Mouse (Mus musculus): ENCODE results near the gene Lhfpl4. TPM values are rescaled to one million over a fixed set of nuclear protein-coding genes. Genes with fewer than 3 reads are reported as not detected.
A peak's percentile ranks its signal among the peaks of the same experiment; 100 is the strongest.

Gene Lhfpl4
- total and polyA plus RNA-seq, 3 experiments: 0.18 to 0.41 (median 0.23) TPM

GRCm38 (mm10) chr6:113166661-113167251, 28.4 kb downstream of the Lhfpl4 start:
- no peak overlapping the region; the same call in 1 of the 2 replicates for H3K27ac ChIP-seq
- no peak overlapping the region for H3K9ac ChIP-seq (ENCODE audit: low read depth, low read length)
- no peaks in the 10 kb centered on the region for H3K79me2 ChIP-seq (replicated peaks; ENCODE audit: control insufficient read depth, insufficient read depth, low read length)
- DNase-seq: peak; percentile 39 to 69
- no peaks in the 10 kb centered on the region for H3K36me3 ChIP-seq (ENCODE audit: control insufficient read depth, insufficient read depth, low read length)
- H3K4me3 ChIP-seq: no peak overlapping the region
- TF ChIP-seq POLR2A (IDR thresholded peaks at IDR 0.05; ENCODE audit: insufficient read depth, low read depth, low read length): no peak
- no peak for TF ChIP-seq EP300 (IDR thresholded peaks at IDR 0.05; ENCODE audit: insufficient read depth, low read depth, low read length)
- TF ChIP-seq CTCF (IDR thresholded peaks at IDR 0.05): no peak
- WGBS: 33% methylated on average over 17 of the region's 17 CpGs
- H3K27me3 ChIP-seq (ENCODE audit: control insufficient read depth, insufficient read depth, low read length): no peaks in the 10 kb centered on the region
- no peaks in the 10 kb centered on the region for H3K4me1 ChIP-seq (ENCODE audit: control insufficient read depth, insufficient read depth, low read length)
- intact Hi-C loops (cut with DNase I): no loop called here

GRCm38 (mm10) chr6:113163513-113163912, 31.7 kb downstream of the Lhfpl4 start:
- Histone ChIP-seq H3K27me3 (ENCODE audit: control insufficient read depth, insufficient read depth, low read length) (no peaks in the 10 kb centered on the region), H3K27ac (no peak overlapping the region), H3K4me1 (ENCODE audit: control insufficient read depth, insufficient read depth, low read length) (no peaks in the 10 kb centered on the region), H3K36me3 (ENCODE audit: control insufficient read depth, insufficient read depth, low read length) (no peaks in the 10 kb centered on the region), H3K4me3 (no peak overlapping the region), H3K9ac (ENCODE audit: low read depth, low read length) (no peak overlapping the region), H3K79me2 (replicated peaks; ENCODE audit: control insufficient read depth, insufficient read depth, low read length) (no peaks in the 10 kb centered on the region)
- DNase-seq: no peak
- intact Hi-C loops (cut with DNase I): no loop called here
- no peak for TF ChIP-seq EP300 (IDR thresholded peaks at IDR 0.05; ENCODE audit: insufficient read depth, low read depth, low read length)
- no peak for TF ChIP-seq POLR2A (IDR thresholded peaks at IDR 0.05; ENCODE audit: insufficient read depth, low read depth, low read length)
- no peak for TF ChIP-seq CTCF (IDR thresholded peaks at IDR 0.05)

GRCm38 (mm10) chr6:113161982-113162381, 33.2 kb downstream of the Lhfpl4 start:
- Histone ChIP-seq H3K4me3 (no peak overlapping the region), H3K27ac (no peak overlapping the region), H3K36me3 (ENCODE audit: control insufficient read depth, insufficient read depth, low read length) (no peaks in the 10 kb centered on the region), H3K27me3 (ENCODE audit: control insufficient read depth, insufficient read depth, low read length) (no peaks in the 10 kb centered on the region), H3K79me2 (replicated peaks; ENCODE audit: control insufficient read depth, insufficient read depth, low read length) (no peaks in the 10 kb centered on the region), H3K4me1 (ENCODE audit: control insufficient read depth, insufficient read depth, low read length) (no peaks in the 10 kb centered on the region), H3K9ac (ENCODE audit: low read depth, low read length) (no peak overlapping the region)
- 90% methylated on average over 1 of the region's 1 CpGs for WGBS
- no peak for TF ChIP-seq CTCF (IDR thresholded peaks at IDR 0.05)
- TF ChIP-seq EP300 (IDR thresholded peaks at IDR 0.05; ENCODE audit: insufficient read depth, low read depth, low read length): no peak
- TF ChIP-seq POLR2A (IDR thresholded peaks at IDR 0.05; ENCODE audit: insufficient read depth, low read depth, low read length): no peak
- intact Hi-C loops (cut with DNase I): no loop called here
- no peak for DNase-seq

GRCm38 (mm10) chr6:113160106-113160505, 35.1 kb downstream of the Lhfpl4 start:
- no peaks in the 10 kb centered on the region for H3K4me1 ChIP-seq (ENCODE audit: control insufficient read depth, insufficient read depth, low read length)
- H3K9ac ChIP-seq (ENCODE audit: low read depth, low read length): no peak overlapping the region
- WGBS: 95% methylated on average over 10 of the region's 10 CpGs
- H3K27ac ChIP-seq: no peak overlapping the region
- no peak for DNase-seq
- intact Hi-C loops (cut with DNase I): no loop called here
- no peak overlapping the region for H3K4me3 ChIP-seq
- no peaks in the 10 kb centered on the region for H3K36me3 ChIP-seq (ENCODE audit: control insufficient read depth, insufficient read depth, low read length)
- H3K27me3 ChIP-seq (ENCODE audit: control insufficient read depth, insufficient read depth, low read length): no peaks in the 10 kb centered on the region
- no peaks in the 10 kb centered on the region for H3K79me2 ChIP-seq (replicated peaks; ENCODE audit: control insufficient read depth, insufficient read depth, low read length)
- TF ChIP-seq POLR2A (IDR thresholded peaks at IDR 0.05; ENCODE audit: insufficient read depth, low read depth, low read length) (no peak), CTCF (IDR thresholded peaks at IDR 0.05) (no peak), EP300 (IDR thresholded peaks at IDR 0.05; ENCODE audit: insufficient read depth, low read depth, low read length) (no peak)

- intact Hi-C loops (cut with DNase I): no loop called here
- Histone ChIP-seq H3K4me3 (no peak overlapping the region), H3K9ac (ENCODE audit: low read depth, low read length) (no peak overlapping the region), H3K4me1 (ENCODE audit: control insufficient read depth, insufficient read depth, low read length) (no peaks in the 10 kb centered on the region), H3K36me3 (ENCODE audit: control insufficient read depth, insufficient read depth, low read length) (no peaks in the 10 kb centered on the region), H3K27ac (no peak overlapping the region), H3K27me3 (ENCODE audit: control insufficient read depth, insufficient read depth, low read length) (no peaks in the 10 kb centered on the region), H3K79me2 (replicated peaks; ENCODE audit: control insufficient read depth, insufficient read depth, low read length) (no peaks in the 10 kb centered on the region)
- DNase-seq: no peak
- TF ChIP-seq POLR2A (IDR thresholded peaks at IDR 0.05; ENCODE audit: insufficient read depth, low read depth, low read length) (no peak), CTCF (IDR thresholded peaks at IDR 0.05) (no peak), EP300 (IDR thresholded peaks at IDR 0.05; ENCODE audit: insufficient read depth, low read depth, low read length) (no peak)
- 94% methylated on average over 4 of the region's 4 CpGs for WGBS
Observed at GRCm38 (mm10) chr6:113156064-113156463, 39.1 kb downstream of the Lhfpl4 start.

GRCm38 (mm10) chr6:113154886-113155285, 40.3 kb downstream of the Lhfpl4 start:
- Histone ChIP-seq H3K9ac (ENCODE audit: low read depth, low read length) (no peak overlapping the region), H3K79me2 (replicated peaks; ENCODE audit: control insufficient read depth, insufficient read depth, low read length) (no peaks in the 10 kb centered on the region), H3K4me1 (ENCODE audit: control insufficient read depth, insufficient read depth, low read length) (no peaks in the 10 kb centered on the region), H3K27me3 (ENCODE audit: control insufficient read depth, insufficient read depth, low read length) (no peaks in the 10 kb centered on the region), H3K36me3 (ENCODE audit: control insufficient read depth, insufficient read depth, low read length) (peaks cover 2% of the 10 kb centered on the region; the same call in 1 of the 2 replicates), H3K27ac (no peak overlapping the region), H3K4me3 (no peak overlapping the region)
- DNase-seq: no peak
- intact Hi-C loops (cut with DNase I): no loop called here
- no peak for TF ChIP-seq POLR2A (IDR thresholded peaks at IDR 0.05; ENCODE audit: insufficient read depth, low read depth, low read length)
- TF ChIP-seq EP300 (IDR thresholded peaks at IDR 0.05; ENCODE audit: insufficient read depth, low read depth, low read length): no peak
- no peak for TF ChIP-seq CTCF (IDR thresholded peaks at IDR 0.05)
- WGBS: 80% methylated on average over 6 of the region's 6 CpGs
